ENCODE assay signal across 9 mouse cellular contexts in the genomic region with DNA sequence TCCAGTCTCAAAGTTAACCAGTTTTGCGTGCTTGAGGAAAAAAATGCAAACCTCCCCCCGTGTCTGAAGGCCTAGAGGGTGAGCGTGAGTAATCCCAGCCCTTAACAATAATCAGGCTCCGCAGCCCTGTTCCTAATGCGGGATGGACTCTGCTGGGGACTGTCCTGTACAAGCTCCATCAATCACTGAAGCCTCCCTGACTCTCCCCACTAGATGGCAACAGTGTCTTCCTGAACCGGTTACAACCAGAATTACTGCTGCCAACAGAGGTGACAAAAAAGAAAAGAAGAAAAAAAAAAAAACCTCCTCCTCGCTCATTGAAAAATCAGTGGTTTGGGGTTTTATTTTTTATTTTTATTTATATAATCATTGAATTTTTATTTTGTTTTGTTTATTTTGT. TPM values are rescaled to one million over a fixed set of nuclear protein-coding genes. Genes with fewer than 3 reads are reported as not detected.
A peak's percentile ranks its signal among the peaks of the same experiment; 100 is the strongest.
DNase-seq lines count a peak whose midpoint lies in the region; ATAC-seq and TF ChIP-seq lines count a peak whose summit lies in the region.
"Had no signal": no experiment of that assay in that cellular context is flagged by ENCODE, and none has a peak within 500 bp of the region (broad histone marks: within the 10 kb centered on the region; RNA-seq: fewer than 3 reads in every experiment).

No protein-coding gene starts in this region.

- H3K27me3 ChIP-seq in forebrain, embryonic 10.5 days (ENCODE audit: poor library complexity, severe bottlenecking) = no peaks in the 10 kb centered on the region
- no peaks in the 10 kb centered on the region for H3K27me3 ChIP-seq in forebrain, embryonic 11.5 days (ENCODE audit: control insufficient read depth, insufficient read depth, low read length)
- no peaks in the 10 kb centered on the region for H3K27me3 ChIP-seq in forebrain, embryonic 16.5 days (replicated peaks; ENCODE audit: control insufficient read depth, insufficient read depth, low read length)
- H3K27me3 ChIP-seq in hindbrain, embryonic 14.5 days (ENCODE audit: control insufficient read depth, insufficient read depth, low read length) = no peaks in the 10 kb centered on the region
- no peaks in the 10 kb centered on the region for H3K27me3 ChIP-seq in midbrain, embryonic 11.5 days (ENCODE audit: control insufficient read depth, insufficient read depth, low read length)
- no peaks in the 10 kb centered on the region for H3K27me3 ChIP-seq in small intestine, adult 2 months (ENCODE audit: control insufficient read depth, insufficient read depth, low read length)
- H3K27me3 ChIP-seq: limb, embryonic 15.5 days had no signal

- H3K36me3 ChIP-seq in forebrain, embryonic 10.5 days (replicated peaks) = peaks cover 97% of the 10 kb centered on the region
- peaks cover 23% of the 10 kb centered on the region for H3K36me3 ChIP-seq in forebrain, embryonic 11.5 days (ENCODE audit: control insufficient read depth, insufficient read depth, low read length)
- peaks cover 23% of the 10 kb centered on the region for H3K36me3 ChIP-seq in forebrain, embryonic 16.5 days (ENCODE audit: control insufficient read depth, insufficient read depth)
- peaks cover 96% of the 10 kb centered on the region for H3K36me3 ChIP-seq in hindbrain, embryonic 14.5 days (replicated peaks; ENCODE audit: control insufficient read depth, insufficient read depth)
- peaks cover 34% of the 10 kb centered on the region for H3K36me3 ChIP-seq in midbrain, embryonic 11.5 days (ENCODE audit: control insufficient read depth, insufficient read depth, low read length)
- peaks cover 82% of the 10 kb centered on the region for H3K36me3 ChIP-seq in small intestine, adult 2 months (ENCODE audit: control insufficient read depth, insufficient read depth, low read length)

- no peak overlapping the region for H3K27ac ChIP-seq in forebrain, embryonic 10.5 days
- H3K27ac ChIP-seq in forebrain, embryonic 11.5 days (ENCODE audit: low read depth, low read length) = no peak overlapping the region; the same call in 1 of the 2 replicates
- H3K27ac ChIP-seq in forebrain, embryonic 16.5 days (ENCODE audit: low read length) = peak overlapping the region; percentile 81; the same call in 1 of the 2 replicates
- peak overlapping the region; percentile 72; the same call in 1 of the 2 replicates for H3K27ac ChIP-seq in hindbrain, embryonic 14.5 days
- H3K27ac ChIP-seq in midbrain, embryonic 11.5 days (ENCODE audit: low read depth, low read length) = no peak overlapping the region
- H3K27ac ChIP-seq in small intestine, adult 2 months (ENCODE audit: insufficient read depth, low read depth, low read length) = no peak overlapping the region

- TF ChIP-seq CTCF in small intestine, adult 2 months (IDR thresholded peaks at IDR 0.05; ENCODE audit: extremely low read depth, insufficient read length, insufficient replicate concordance, low read depth, low read length) = peak; percentile 59; the same call in 1 of the 2 replicates

- H3K4me1 ChIP-seq in forebrain, embryonic 10.5 days = peaks cover 38% of the 10 kb centered on the region
- peaks cover 14% of the 10 kb centered on the region; the same call in 1 of the 2 replicates for H3K4me1 ChIP-seq in forebrain, embryonic 11.5 days (replicated peaks; ENCODE audit: control insufficient read depth, insufficient read depth, low read length)
- peaks cover 28% of the 10 kb centered on the region for H3K4me1 ChIP-seq in forebrain, embryonic 16.5 days (replicated peaks; ENCODE audit: control insufficient read depth, insufficient read depth, low read length)
- H3K4me1 ChIP-seq in hindbrain, embryonic 14.5 days (replicated peaks; ENCODE audit: control insufficient read depth, insufficient read depth, low read length) = peaks cover 14% of the 10 kb centered on the region
- peaks cover 13% of the 10 kb centered on the region; the same call in 1 of the 2 replicates for H3K4me1 ChIP-seq in midbrain, embryonic 11.5 days (ENCODE audit: control insufficient read depth, insufficient read depth, low read length)
- H3K4me1 ChIP-seq in small intestine, adult 2 months (ENCODE audit: control insufficient read depth, insufficient read depth, insufficient read length, low read length) = peaks cover 7% of the 10 kb centered on the region; the same call in 1 of the 2 replicates

- H3K4me2 ChIP-seq in forebrain, embryonic 11.5 days (ENCODE audit: low read depth, low read length, severe bottlenecking) = no peak overlapping the region
- no peak overlapping the region for H3K4me2 ChIP-seq in forebrain, embryonic 16.5 days (ENCODE audit: low read length)
- H3K4me2 ChIP-seq in hindbrain, embryonic 14.5 days (replicated peaks) = no peak overlapping the region
- H3K4me2 ChIP-seq in midbrain, embryonic 11.5 days = no peak overlapping the region
- H3K4me2 ChIP-seq: limb, embryonic 15.5 days had no signal

- no peak overlapping the region for H3K4me3 ChIP-seq in forebrain, embryonic 10.5 days
- H3K4me3 ChIP-seq in forebrain, embryonic 11.5 days (ENCODE audit: low read depth, low read length) = no peak overlapping the region
- no peak overlapping the region for H3K4me3 ChIP-seq in forebrain, embryonic 16.5 days (replicated peaks; ENCODE audit: low read length)
- H3K4me3 ChIP-seq in hindbrain, embryonic 14.5 days (replicated peaks; ENCODE audit: low read length) = no peak overlapping the region
- no peak overlapping the region for H3K4me3 ChIP-seq in midbrain, embryonic 11.5 days (ENCODE audit: low read depth, low read length)
- no peak overlapping the region for H3K4me3 ChIP-seq in small intestine, adult 2 months (ENCODE audit: low read depth, low read length)
- H3K4me3 ChIP-seq: limb, embryonic 15.5 days had no signal

- H3K9me3 ChIP-seq in forebrain, embryonic 10.5 days = no peaks in the 10 kb centered on the region
- H3K9me3 ChIP-seq in forebrain, embryonic 11.5 days (ENCODE audit: control insufficient read depth, low read length) = no peaks in the 10 kb centered on the region
- no peaks in the 10 kb centered on the region for H3K9me3 ChIP-seq in forebrain, embryonic 16.5 days (ENCODE audit: control insufficient read depth, low read length)
- no peaks in the 10 kb centered on the region for H3K9me3 ChIP-seq in hindbrain, embryonic 14.5 days (ENCODE audit: control insufficient read depth, low read length)
- no peaks in the 10 kb centered on the region for H3K9me3 ChIP-seq in midbrain, embryonic 11.5 days (ENCODE audit: control insufficient read depth, low read length)
- H3K9me3 ChIP-seq: limb, embryonic 15.5 days had no signal

- 19% methylated on average over 7 of the region's 7 CpGs for WGBS in forebrain, embryonic 10.5 days
- WGBS in forebrain, embryonic 11.5 days = 18% methylated on average over 7 of the region's 7 CpGs
- 6% methylated on average over 7 of the region's 7 CpGs for WGBS in forebrain, embryonic 16.5 days
- 15% methylated on average over 7 of the region's 7 CpGs for WGBS in hindbrain, embryonic 14.5 days
- 13% methylated on average over 7 of the region's 7 CpGs for WGBS in midbrain, embryonic 11.5 days
- 20% methylated on average over 7 of the region's 7 CpGs for WGBS in small intestine, adult 2 months

- ATAC-seq in forebrain, embryonic 11.5 days (replicated peaks; ENCODE audit: low FRiP score) = no peak; the same call in 1 of the 2 replicates
- ATAC-seq in forebrain, embryonic 16.5 days = peak; percentile 26; the same call in 1 of the 2 replicates
- peak; percentile 40; the same call in 1 of the 2 replicates for ATAC-seq in hindbrain, embryonic 14.5 days (ENCODE audit: low FRiP score)
- ATAC-seq in midbrain, embryonic 11.5 days (ENCODE audit: low FRiP score) = peak; percentile 73

- DNase-seq in forebrain, embryonic 10.5 days (ENCODE audit: extremely low spot score, low spot score) = peak; percentile 57
- DNase-seq in forebrain, embryonic 11.5 days (ENCODE audit: low spot score) = no peak
- DNase-seq in c-Kit-positive CD71-negative TER-119-negative erythroid progenitor cells, embryonic 14.5 days (ENCODE audit: low read depth) = peak; percentile 53
- peak; percentile 79 for DNase-seq in hindbrain, embryonic 14.5 days (ENCODE audit: low spot score)
- peak; percentile 76 for DNase-seq in left cerebral cortex, adult 11 months (ENCODE audit: low spot score)
- peak; percentile 96 for DNase-seq in midbrain, embryonic 11.5 days (ENCODE audit: low spot score, missing footprints)

- H3K9ac ChIP-seq in forebrain, embryonic 11.5 days (ENCODE audit: low read length) = no peak overlapping the region
- no peak overlapping the region for H3K9ac ChIP-seq in forebrain, embryonic 16.5 days (replicated peaks; ENCODE audit: low read depth, low read length)
- H3K9ac ChIP-seq in hindbrain, embryonic 14.5 days = no peak overlapping the region
- H3K9ac ChIP-seq in midbrain, embryonic 11.5 days (ENCODE audit: low read length) = no peak overlapping the region
- H3K9ac ChIP-seq: limb, embryonic 15.5 days had no signal

- no peak for TF ChIP-seq POLR2A in small intestine, adult 2 months (IDR thresholded peaks at IDR 0.05; ENCODE audit: low read depth, low read length)

RNA-seq across cellular contexts. Expression of gene Tnrc18, which starts 49.5 kb away (rescaled TPM):
- 21.5 and 22.7 TPM in 2 replicates for polyA plus RNA-seq in forebrain, embryonic 10.5 days (2016; fragmentation: Nextera tagmentation; extraction: Ambion mirVana)
- polyA plus RNA-seq in forebrain, embryonic 11.5 days (2014; fragmentation: Nextera tagmentation; extraction: Ambion mirVana) = 55.2 and 55.7 TPM in 2 replicates
- polyA plus RNA-seq in forebrain, embryonic 16.5 days (2015; fragmentation: Nextera tagmentation; extraction: Ambion mirVana) = 34.8 and 40.4 TPM in 2 replicates
- 34.1 and 38.9 TPM in 2 replicates for polyA plus RNA-seq in hindbrain, embryonic 14.5 days (2014; fragmentation: Nextera tagmentation; extraction: Ambion mirVana)
- polyA plus RNA-seq in midbrain, embryonic 11.5 days (2014; fragmentation: Nextera tagmentation; extraction: Ambion mirVana) = 26.9 and 27.4 TPM in 2 replicates
- polyA plus RNA-seq in small intestine, adult 2 months (2012; rRNA removed) = 38.6 and 108 TPM in 2 replicates

Comparison
In these comparisons a context has a peak if more than half of its experiments do, and no peak if none do; other contexts are left out.
1. H3K27ac ChIP-seq: peak in forebrain, embryonic 16.5 days (single experiment) and hindbrain, embryonic 14.5 days (single experiment); none in forebrain, embryonic 10.5 days (single experiment), forebrain, embryonic 11.5 days (single experiment), midbrain, embryonic 11.5 days (single experiment) and small intestine, adult 2 months (single experiment).